In the genomic region with DNA sequence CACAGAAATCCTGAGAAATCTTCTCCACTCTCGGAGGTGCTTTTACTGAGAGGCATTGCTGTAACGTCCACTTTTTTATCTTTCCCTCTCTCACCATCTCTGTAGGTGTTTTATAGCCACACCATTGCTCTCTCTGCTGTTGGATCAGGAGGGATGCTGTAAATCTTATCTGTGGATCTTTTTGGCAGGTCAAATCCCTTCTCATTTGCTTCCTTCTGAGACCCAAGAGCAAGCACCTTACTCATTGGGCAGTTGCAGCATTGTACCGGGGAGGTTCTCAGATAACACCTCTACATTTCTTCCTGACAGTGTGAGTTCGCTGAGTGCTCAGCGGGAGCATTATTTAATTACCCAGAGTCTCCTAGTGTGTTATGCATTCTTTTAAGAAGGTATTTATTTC, we compare ENCODE assay signal across 17 mouse cellular contexts.
"Had no signal": no experiment of that assay in that cellular context is flagged by ENCODE, and none has a peak within 500 bp of the region (broad histone marks: within the 10 kb centered on the region; RNA-seq: fewer than 3 reads in every experiment).

No protein-coding gene starts in this region.

- H3K27ac ChIP-seq: lung, embryonic 15.5 days; macrophage; midbrain, embryonic 13.5 days; midbrain, embryonic 15.5 days; neural tube, embryonic 12.5 days; stomach, embryonic 15.5 days; stomach, postnatal 0 days had no signal

- H3K36me3 ChIP-seq: lung, embryonic 15.5 days; midbrain, embryonic 13.5 days; midbrain, embryonic 15.5 days; neural tube, embryonic 12.5 days; stomach, embryonic 15.5 days had no signal

- H3K4me3 ChIP-seq: lung, embryonic 15.5 days; megakaryocyte, embryonic 14.5 days; midbrain, embryonic 13.5 days; midbrain, embryonic 15.5 days; neural tube, embryonic 12.5 days; stomach, embryonic 15.5 days had no signal

- H3K9me3 ChIP-seq: lung, embryonic 15.5 days; megakaryocyte, embryonic 14.5 days; midbrain, embryonic 13.5 days; midbrain, embryonic 15.5 days; neural tube, embryonic 12.5 days; stomach, embryonic 15.5 days had no signal

- DNase-seq: lung, adult 2 months; lung, postnatal 14 days; lung, postnatal 36 days; right cerebral cortex, postnatal 14 days; thymus, adult 2 months; thymus, postnatal 25 days; thymus, postnatal 4 days had no signal

- H3K9ac ChIP-seq: lung, embryonic 15.5 days; midbrain, embryonic 13.5 days; midbrain, embryonic 15.5 days; neural tube, embryonic 12.5 days; stomach, embryonic 15.5 days had no signal

- ATAC-seq: lung, postnatal 0 days; midbrain, embryonic 13.5 days; midbrain, embryonic 15.5 days had no signal

- H3K27me3 ChIP-seq: neural tube, embryonic 12.5 days; stomach, embryonic 15.5 days had no signal

- H3K4me2 ChIP-seq: lung, embryonic 15.5 days; midbrain, embryonic 11.5 days; midbrain, embryonic 13.5 days; midbrain, embryonic 15.5 days; neural tube, embryonic 12.5 days; stomach, embryonic 15.5 days had no signal

- H3K4me1 ChIP-seq: neural tube, embryonic 12.5 days had no signal
